Mouse (Mus musculus): ENCODE measurements around the gene Wnk3. TPM values are rescaled to one million over a fixed set of nuclear protein-coding genes. Genes with fewer than 3 reads are reported as not detected.
A peak's percentile ranks its signal among the peaks of the same experiment; 100 is the strongest.
"Not testable (repeated sequence)": the region's sequence is repeated elsewhere in the genome, so short reads cannot be mapped to it uniquely, and the experiment has no call there.

Gene Wnk3
- not detected in 2 replicates for total RNA-seq (2014; fragmentation: Nextera tagmentation)
- not detected in 2 replicates for total RNA-seq (2017)

DNA sequence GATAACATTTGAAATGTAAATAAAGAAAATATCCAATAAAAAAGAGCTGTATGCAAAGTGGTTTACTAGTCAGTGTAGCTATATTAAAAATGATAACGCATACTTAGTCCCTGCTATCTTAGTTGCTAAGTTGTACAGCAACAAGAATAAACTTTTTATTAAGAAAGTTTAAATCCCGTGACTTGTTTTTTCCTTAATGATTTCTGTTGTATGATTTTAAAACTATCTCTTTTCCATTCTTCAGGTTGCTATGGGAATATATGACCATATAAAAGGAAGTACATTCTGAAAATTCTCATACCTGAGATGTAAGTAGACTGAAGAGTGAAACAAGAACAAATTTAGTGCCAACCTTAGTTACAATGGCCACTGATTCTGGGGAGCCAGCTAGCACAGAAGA lies at the start of gene Wnk3:
Gene Wnk3, plus strand, starts transcription at position 301 of the 400 bp plus-strand sequence.
- ATAC-seq (replicated peaks; ENCODE audit: poor library complexity, severe bottlenecking), result no peak

DNA sequence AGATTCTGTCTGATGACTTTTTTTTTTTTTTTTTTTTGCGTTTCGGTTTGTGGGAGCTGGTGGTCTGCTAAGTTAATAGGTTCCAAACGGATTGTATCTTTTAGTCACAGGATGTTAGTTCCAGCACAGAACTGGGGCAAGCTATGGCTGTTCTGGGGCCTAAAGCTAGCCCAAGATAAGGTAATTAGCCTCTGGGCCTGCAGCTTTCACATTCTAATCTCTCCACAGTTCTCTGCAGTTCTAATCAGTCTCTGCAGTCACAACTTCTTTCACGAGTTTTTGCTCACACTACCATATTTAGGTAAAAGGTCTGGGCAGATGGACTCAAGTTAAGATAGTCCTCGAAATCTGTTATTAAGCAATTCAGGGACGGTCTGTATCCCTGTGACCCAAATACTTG lies 39.5 kb upstream of the Wnk3 start:
- ATAC-seq (replicated peaks; ENCODE audit: poor library complexity, severe bottlenecking), result no peak

DNA sequence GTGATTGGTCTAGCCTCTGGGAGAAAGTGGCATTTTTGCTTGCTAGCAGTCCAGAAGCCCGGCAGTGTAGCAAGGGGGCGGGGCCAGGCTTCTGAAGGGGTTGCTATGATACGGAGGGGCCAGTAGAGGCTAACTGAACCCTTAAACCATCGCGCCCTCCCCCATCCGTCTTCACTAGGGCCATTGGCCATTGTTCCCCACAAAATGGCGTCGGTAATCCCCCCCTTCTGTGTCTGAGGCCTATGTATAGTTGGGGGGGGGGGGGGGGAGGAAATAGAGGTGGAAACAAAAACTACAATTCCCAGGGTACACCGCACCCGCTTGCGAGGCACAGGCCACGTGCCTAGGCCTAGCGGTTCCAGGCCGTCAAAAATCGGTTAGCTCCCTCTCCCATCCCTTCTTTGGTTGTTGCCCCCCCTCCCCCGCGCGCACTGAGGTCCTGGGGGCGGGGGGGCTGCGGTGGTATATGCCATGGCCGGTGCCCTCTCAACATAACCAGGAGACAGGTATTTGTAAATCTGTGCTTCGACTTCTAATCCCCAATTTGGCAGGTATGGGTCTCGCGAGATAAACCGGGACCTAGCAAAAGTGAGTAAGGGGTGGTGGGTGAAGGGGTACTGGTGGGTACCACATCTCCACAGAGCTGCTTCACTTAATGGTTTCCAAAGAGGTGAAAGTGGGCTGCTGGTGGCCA lies 29.3 kb upstream of the Wnk3 start:
- peak; percentile 67; the same call in 1 of the 2 replicates for ATAC-seq (replicated peaks; ENCODE audit: poor library complexity, severe bottlenecking)

DNA sequence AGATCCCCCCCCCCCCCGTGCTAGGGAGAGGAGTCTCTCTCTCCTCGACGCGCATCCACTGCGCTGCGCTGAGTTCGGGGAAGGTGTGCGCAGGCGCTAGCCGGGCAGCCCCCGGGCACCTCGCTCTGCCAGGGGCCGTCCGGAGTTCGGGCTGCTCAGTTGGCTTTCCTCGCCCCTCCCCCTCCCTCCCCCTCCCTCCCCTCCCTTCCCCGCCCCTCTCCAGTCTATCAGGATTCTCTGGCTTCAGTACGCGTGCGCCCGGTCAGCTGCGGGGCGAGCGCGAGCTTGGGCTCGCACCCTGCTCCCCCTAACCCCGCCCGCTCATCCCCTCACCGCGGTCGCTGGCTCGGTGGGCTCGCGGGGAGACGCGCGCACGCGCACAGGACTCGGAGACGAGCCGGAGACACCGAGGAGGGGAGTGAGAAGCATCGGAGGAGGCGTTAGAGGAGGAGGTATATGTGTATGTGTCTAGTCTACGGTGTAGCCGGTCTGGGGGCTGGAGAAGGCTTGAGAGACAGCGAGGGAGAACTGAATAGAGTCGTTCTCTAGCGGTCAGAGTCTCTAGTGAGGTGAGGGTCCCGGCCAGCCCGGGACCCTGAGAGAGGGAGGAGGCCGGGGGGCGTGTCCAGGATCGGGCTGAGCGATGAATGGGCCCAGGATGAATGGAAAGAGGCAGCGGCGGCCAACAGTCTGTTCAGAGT lies 28.5 kb upstream of the Wnk3 start:
- peak; percentile 52 for ATAC-seq (replicated peaks; ENCODE audit: poor library complexity, severe bottlenecking)

DNA sequence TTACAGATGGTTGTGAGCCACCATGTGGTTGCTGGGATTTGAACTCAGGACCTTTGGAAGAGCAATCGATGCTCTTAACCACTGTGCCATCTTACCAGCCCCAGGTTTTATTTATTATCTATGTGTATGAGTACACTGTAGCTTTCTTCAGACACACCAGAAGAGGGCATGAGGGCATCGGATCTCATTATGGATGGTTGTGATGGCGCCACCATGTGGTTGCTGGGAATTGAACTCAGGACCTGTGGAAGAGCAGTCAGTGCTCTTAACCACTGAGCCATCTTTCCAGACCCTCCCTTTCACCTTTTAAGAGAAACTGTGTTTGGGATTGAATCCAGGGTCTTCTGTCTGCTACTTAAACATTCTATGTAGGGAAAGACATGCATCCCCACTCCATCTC lies 24.7 kb upstream of the Wnk3 start:
- ATAC-seq (replicated peaks; ENCODE audit: poor library complexity, severe bottlenecking), result not testable (repeated sequence)

DNA sequence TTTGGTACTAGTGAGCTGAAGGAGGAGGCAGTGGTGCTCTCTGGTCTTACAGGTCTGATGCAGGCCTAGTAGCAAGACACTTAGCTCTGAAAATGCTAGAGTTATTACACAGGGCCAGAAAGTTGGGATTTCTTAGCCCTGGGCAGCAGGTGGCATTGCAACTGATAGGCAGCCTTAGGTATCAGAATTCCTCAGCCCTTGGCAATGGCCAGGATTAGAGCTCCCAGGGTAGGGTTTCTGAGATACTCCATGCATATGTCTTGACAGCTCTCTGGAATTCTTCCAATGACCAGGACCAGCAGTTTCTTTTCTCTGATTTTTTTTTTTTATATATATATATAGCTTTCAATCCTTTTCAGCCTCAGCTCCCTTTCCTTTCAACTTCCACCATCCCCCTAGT lies 100.5 kb downstream of the Wnk3 start:
- ATAC-seq (replicated peaks; ENCODE audit: poor library complexity, severe bottlenecking), result no peak

DNA sequence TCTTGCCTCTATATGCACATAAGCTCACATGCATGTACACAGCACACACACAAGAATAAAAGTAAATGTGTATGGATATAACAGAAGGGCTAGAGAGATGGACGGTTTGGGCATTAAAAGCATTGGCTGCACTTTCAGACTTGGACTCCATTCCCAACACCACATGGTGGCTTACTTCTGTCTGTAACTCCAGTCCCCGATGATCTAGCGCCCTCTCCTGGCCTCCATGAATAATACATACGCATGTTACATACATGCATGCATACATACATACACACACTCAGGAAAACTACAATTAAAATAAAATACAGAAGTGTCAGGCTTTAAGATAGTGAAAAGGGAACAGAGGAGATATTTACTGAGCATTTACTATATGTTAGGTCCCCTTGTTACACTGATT lies 115.9 kb downstream of the Wnk3 start:
- no peak for ATAC-seq (replicated peaks; ENCODE audit: poor library complexity, severe bottlenecking)

DNA sequence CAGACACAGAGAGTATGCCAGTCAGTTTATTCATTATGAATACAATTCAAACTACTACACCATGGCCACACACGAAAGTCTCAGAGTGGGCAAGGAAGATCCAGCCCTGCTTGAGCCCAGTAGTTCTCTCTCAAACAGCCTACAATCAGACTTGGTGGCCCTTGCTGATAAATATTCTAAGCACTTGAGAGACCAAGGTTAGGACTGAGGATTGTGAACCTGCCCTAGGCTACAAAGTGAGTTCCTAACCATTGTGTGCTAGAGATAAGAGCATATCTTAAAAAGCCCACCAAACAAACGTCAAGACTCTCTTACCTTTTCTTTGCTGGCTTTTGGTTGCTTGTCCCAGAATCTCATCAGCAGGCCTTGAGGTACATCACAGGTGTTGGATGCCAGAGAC lies 135.7 kb downstream of the Wnk3 start:
- ATAC-seq (replicated peaks; ENCODE audit: poor library complexity, severe bottlenecking), result no peak

DNA sequence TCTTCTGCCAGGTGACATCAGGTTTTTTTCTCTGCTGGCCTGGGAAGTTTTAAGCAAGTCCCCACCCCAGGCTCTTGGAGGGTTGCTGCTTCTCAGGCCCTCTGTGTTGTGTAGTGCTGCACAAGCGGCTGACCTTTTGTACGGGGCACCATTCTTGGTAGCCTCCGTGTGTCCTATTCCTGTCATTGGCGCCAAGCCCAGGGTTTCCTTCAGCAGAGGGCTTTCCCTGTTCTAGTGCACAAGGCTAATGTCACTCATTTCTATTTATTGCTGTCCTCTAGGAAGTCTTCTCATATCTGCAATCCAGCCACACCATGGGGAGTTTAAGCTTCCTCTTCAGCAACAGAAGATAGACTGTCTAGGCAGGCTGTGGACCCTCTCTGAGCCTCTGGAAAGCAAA lies 139.9 kb downstream of the Wnk3 start:
- ATAC-seq (replicated peaks; ENCODE audit: poor library complexity, severe bottlenecking), result no peak

DNA sequence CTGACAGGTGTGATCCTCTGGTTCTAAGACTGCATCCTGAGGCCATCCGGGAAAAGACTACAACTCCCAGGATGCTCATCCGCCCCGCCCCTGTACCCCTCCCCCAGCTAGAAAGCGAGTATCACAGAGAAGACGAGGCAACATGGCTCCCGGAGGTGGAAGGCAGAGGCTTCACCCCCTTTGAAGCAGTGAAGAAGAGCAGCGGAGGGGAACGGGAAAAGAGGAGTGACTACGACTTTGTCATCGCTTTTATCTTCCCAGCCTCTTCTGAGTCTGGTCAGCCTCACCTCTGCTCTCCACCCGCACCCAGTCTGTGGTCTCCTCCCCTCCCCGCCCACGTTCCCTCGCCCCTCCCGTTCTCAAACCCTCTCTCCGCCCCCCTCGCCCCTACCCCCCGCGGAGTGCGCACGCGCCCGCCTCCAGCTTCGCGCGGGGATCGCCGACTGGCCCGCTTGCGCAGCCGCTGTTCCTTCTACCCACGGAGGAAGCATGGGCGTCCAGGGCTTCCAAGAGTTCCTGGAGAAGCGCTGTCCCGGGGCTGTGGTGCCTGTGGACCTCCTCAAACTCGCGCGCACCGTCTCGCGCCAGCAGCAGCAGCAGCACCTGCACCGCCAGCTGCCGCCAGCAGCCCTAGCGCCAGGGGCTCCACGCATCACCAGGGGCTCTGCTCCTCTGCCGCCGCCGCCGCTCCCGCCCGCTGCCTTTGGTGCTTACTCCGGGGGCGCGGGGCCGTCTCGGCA lies 146.1 kb downstream of the Wnk3 start, which contains the start of gene Fam120c:
Gene Fam120c, plus strand, starts transcription at position 415 of the 740 bp plus-strand sequence.
- peak; percentile 84 for ATAC-seq (replicated peaks; ENCODE audit: poor library complexity, severe bottlenecking)

DNA sequence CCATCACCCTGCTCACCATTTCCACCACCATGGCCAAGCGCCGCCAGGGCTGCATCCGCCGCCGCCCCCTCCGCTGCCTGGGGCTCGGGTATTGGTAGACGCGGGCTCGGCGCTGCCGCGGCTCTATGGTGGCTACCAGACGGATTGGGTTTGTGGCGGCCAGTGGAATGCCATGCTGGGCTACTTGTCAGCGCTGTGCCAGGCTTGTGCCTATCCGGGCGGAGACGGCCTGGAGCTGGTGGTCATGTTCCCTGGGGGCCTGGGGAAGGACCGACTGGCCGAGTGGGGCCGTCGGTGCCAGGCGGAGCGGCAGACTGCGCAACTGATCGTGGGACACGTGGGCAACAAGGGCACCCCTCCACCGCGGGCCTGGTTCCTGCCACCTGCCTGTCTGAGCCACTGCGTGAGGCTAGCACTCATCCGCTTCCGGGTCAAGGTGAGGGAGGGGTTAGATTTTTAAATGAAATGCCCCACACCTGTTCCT lies 146.7 kb downstream of the Wnk3 start:
- peak; percentile 77 for ATAC-seq (replicated peaks; ENCODE audit: poor library complexity, severe bottlenecking)

DNA sequence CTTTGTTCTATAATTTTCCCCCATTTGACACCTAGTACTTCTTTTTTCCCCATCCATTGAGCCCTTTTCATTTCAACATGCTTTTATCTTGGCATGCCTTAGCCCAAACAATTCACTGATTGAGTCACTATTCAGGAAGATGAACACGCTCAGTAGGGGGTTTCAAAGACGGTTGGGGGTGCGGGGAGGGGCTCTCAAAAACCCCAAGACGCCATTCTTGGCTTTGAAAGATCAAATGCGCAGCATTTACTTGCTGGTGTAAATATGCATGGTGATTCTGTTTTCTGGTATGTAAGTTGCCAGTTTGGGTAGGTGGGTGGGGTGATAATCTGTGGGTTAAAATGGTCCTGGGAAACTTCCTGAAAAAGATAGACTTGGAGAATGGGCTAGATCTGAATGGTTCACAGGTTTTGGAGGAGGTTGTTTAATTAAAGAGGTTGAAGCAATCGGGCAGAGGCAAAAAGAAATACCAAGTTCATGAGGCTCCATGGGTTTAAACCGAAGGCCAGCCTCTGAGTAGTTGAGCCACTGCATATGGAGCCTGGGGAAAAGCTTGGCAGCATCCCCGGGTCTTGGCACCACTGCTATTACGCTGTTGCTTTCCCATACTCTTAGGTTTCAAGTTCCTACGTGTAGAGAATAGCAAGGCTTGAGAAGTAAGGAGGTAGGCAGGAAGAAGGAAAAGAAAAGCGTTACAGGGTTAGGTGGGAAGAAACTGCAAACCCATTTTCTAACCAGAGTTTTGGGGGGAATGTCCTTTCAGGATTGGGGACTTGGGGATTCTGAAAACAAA lies 147.7 kb downstream of the Wnk3 start:
- no peak for ATAC-seq (replicated peaks; ENCODE audit: poor library complexity, severe bottlenecking)

DNA sequence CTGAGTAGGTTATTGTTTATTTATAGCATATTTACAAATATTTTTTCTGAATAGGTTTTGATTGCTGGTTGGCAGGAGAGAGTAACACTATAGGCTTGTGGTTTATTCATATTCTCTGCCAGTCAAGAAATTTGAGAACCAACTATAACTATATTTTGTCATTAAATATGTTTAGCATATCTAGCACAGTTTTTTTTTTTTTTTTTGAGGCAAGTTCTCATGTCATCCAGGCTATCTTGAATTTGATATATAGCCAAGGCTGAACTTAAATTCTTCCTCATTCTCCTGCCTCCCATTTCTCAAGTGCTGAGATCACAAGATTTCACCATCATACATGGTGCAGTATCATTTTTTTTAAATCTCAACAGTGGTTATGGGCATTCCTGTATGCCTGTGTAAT lies 149.4 kb downstream of the Wnk3 start:
- ATAC-seq (replicated peaks; ENCODE audit: poor library complexity, severe bottlenecking), result no peak

DNA sequence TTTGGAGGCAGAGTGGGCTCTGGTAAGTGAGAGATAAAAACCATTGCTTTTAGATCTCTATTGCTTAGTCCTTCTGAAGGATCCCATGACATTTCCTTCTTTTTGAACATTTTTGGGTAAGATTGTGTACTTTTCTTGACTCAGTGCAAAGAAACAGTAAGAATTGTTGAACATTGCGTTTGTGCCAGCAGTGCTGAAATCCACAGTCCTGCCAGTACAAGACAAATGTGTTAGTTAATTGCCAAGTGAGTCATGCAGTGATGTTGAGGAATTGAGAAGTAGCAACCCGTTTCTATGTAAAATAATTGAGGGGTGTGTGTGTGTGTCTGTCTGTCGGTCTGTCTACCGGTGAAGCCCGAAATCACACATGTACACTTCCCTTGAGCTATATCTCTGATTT lies 151.4 kb downstream of the Wnk3 start:
- no peak for ATAC-seq (replicated peaks; ENCODE audit: poor library complexity, severe bottlenecking)

Other genes with a start within 250 kb of the Wnk3 start
- 37.0 and 55.5 TPM in 2 replicates for gene Gnl3l, start 180.8 kb upstream of the Wnk3 start, total RNA-seq (2014; fragmentation: Nextera tagmentation)
- gene Gnl3l, start 180.8 kb upstream of the Wnk3 start, total RNA-seq (2017), result 46.9 and 47.9 TPM in 2 replicates
- gene Fgd1, start 151.9 kb upstream of the Wnk3 start, total RNA-seq (2014; fragmentation: Nextera tagmentation), result 2.2 and 3.6 TPM in 2 replicates
- gene Fgd1, start 151.9 kb upstream of the Wnk3 start, total RNA-seq (2017), result 0.67 and 3.0 TPM in 2 replicates
- gene Tsr2, start 101.5 kb upstream of the Wnk3 start, total RNA-seq (2014; fragmentation: Nextera tagmentation), result 27.9 and 51.3 TPM in 2 replicates
- gene Tsr2, start 101.5 kb upstream of the Wnk3 start, total RNA-seq (2017), result 40.8 and 50.2 TPM in 2 replicates
- 5.9 and 6.4 TPM in 2 replicates for gene Fam120c, start 146.1 kb downstream of the Wnk3 start, total RNA-seq (2014; fragmentation: Nextera tagmentation)
- gene Fam120c, start 146.1 kb downstream of the Wnk3 start, total RNA-seq (2017), result 4.4 and 5.4 TPM in 2 replicates

Measured in granulocyte monocyte progenitor cell, adult 5-6 weeks (primary cell).